Mouse (Mus musculus): ENCODE results near the gene Pigk. TPM values are rescaled to one million over a fixed set of nuclear protein-coding genes. Genes with fewer than 3 reads are reported as not detected.

Gene Pigk
- 14.1 and 17.2 TPM in 2 replicates for polyA plus RNA-seq (2012; rRNA removed)

DNA sequence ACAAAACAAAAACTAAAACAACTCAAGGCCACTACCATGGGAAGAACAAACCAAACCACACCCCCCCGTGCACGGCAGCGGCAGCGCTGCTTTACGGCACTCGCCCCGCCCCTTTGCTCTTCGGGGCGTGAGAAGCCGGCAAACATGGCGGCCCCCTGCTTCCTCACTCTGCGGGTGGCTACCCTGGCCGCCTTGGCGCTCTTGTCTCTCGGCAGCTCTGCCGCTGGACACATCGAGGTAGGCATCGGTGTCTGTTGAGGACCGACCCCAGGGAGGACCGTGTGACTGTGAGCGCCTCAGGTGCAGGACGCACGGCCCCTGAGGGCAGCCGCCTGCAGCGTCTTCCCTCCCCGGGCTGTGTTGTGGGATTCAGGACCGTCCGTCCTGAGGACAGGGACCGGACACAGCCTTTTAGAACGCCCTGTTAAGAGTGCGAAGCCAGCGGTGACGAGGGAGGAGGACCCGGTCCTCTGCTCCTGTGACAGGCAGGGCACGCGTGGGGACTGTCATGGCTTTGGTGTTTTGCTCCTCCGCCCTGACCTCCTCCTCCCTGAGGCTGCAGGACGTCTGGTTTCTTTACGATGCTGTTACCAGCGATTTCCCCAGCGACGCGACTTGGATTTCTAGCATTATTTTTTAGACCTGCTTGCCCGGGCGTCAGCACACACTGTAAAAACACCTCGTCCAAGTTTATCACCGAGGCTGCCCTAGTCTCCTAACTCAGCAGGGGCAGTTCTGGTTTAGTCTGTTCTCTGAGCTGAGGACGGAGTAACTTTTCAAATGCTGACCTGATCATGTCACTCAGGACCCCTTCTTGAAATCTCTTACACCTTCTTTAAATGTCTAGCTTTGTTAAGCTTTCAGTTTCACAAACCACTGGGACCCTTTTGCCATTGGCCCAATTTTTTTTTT lies at the start of gene Pigk:
Gene Pigk (plus strand): TSS at position 110 of the 912 bp plus-strand sequence.

DNA sequence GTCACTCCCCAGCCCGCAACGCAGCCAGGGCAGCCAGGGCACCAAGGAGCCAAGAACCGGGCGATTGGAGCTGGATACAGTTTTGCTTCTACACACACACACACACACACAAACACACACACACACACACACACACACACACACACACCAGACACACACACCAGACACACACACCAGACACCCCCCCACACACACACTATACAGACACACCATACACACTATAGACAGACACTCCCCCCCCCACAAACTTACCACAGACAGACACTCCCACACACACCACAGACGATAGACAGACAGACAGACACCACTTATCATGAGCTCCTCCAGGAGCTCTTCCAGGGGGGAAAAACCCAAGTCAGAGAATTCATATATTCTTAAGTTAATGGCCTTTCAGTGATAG lies 45.7 kb upstream of the Pigk start, which contains the start of gene Ak5:
Gene Ak5 (minus strand): TSS at position 122 of the 400 bp plus-strand sequence.

DNA sequence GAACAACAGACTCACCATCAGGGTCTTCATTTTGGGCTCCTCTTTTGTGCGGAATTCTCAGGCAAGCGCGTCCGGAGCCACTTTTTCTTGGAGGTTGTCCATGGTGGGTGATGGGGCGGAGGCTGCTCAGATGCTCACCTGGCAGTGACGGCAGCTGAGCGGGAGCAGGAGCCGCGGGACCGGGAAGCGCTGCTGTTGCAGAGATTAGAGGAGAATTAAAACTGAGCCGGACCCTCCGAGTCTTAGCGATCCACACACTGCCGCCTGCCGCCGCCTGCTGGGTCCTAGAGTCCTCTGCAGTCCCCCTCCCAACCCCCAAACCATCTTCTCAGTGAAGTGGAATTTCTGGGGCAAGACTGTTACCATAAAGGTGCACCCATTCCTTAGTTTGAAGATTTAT lies 268.1 kb downstream of the Pigk start, which contains the start of gene St6galnac5:
Gene St6galnac5 (minus strand): TSS at position 259 of the 400 bp plus-strand sequence.

Other genes starting within 250 kb of the Pigk start
- 2.0 and 2.8 TPM in 2 replicates for gene Ak5, start 45.7 kb upstream of the Pigk start, polyA plus RNA-seq (2012; rRNA removed)

All from central nervous system, embryonic 14 days (tissue).